Mouse (Mus musculus) neural tube, embryonic 13.5 days (tissue): ENCODE measurements at regions not wholly inside any gene's neighbourhood (a gene's known extent, or its start where the extent isn't known, plus 50 kb on each side); places are given as distances from the start of the nearest gene placed in this dataset.

ENCODE experiments used
- ATAC-seq: fragments of 200-750 bp; cut with Nextera tagmentation; 2 replicates; pipeline ENCODE4 v1.8.0; 2017; ENCODE audit warnings: low read depth, mild to moderate bottlenecking, moderate TSS enrichment, moderate library complexity
- H3K27ac ChIP-seq: fragments of 300-500 bp; sonication (generic); replicated peaks from 2 replicates; pipeline ENCODE4 v1.5.1; 2015; ENCODE audit warnings: moderate library complexity, mild to moderate bottlenecking, inconsistent platforms
- H3K27me3 ChIP-seq: fragments of 300-500 bp; sonication (generic); 2 replicates; pipeline ENCODE4 v1.6.1; 2015; ENCODE audit warnings: mild to moderate bottlenecking, inconsistent platforms
- H3K36me3 ChIP-seq: fragments of 300-500 bp; sonication (generic); 2 replicates; pipeline ENCODE4 v1.6.1; 2015; ENCODE audit warnings: mild to moderate bottlenecking, inconsistent platforms
- H3K4me1 ChIP-seq: fragments of 300-500 bp; sonication (generic); replicated peaks from 2 replicates; pipeline ENCODE4 v1.6.1; 2015; ENCODE audit warnings: inconsistent platforms
- H3K4me2 ChIP-seq: fragments of 300-500 bp; sonication (generic); 2 replicates; pipeline ENCODE4 v1.6.1; 2015; ENCODE audit warnings: inconsistent platforms, mild to moderate bottlenecking, moderate library complexity
- H3K4me3 ChIP-seq: fragments of 300-500 bp; sonication (generic); 2 replicates; pipeline ENCODE4 v1.5.1; 2015; ENCODE audit warnings: mild to moderate bottlenecking, inconsistent platforms
- H3K9ac ChIP-seq: fragments of 300-500 bp; sonication (generic); 2 replicates; pipeline ENCODE4 v1.6.1; 2015; ENCODE audit warnings: moderate library complexity, mild to moderate bottlenecking, inconsistent platforms
- H3K9me3 ChIP-seq: fragments of 300-500 bp; sonication (generic); 2 replicates; pipeline ENCODE4 v1.6.1; 2016; ENCODE audit warnings: inconsistent platforms
- WGBS: fragments of 180-500 bp; shearing (Covaris S2); methylation state at CpG from one replicate; pipeline ENCODE4 v1.1.7; 2015; 5-methylcytosine and 5-hydroxymethylcytosine counted together

DNA sequence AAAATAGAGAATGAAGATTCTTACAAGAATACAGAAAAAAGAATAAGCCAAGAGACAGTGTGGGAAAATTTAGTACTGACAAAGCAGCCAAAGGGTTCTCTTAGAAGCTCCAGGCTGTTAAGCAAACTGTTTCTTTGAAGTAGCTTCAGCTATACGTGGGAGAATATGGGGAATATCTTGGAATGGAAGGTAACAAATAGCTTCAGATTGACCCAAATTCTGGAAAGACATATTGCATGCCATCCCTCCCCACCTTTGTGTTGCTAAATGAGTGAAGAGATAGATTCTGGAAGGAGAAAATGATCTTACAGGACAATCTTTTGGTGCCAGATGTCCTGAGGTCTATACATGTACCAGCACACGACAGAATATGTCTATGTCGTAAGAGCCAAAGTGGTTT lies 591.9 kb upstream of the Cdh6 start:
- Histone ChIP-seq H3K9ac (no peak overlapping the region), H3K4me3 (no peak overlapping the region), H3K27ac (no peak overlapping the region), H3K27me3 (no peaks in the 10 kb centered on the region), H3K9me3 (no peaks in the 10 kb centered on the region), H3K36me3 (no peaks in the 10 kb centered on the region), H3K4me1 (no peaks in the 10 kb centered on the region), H3K4me2 (no peak overlapping the region)
- no peak for ATAC-seq
- 85% methylated on average over 3 of the region's 3 CpGs for WGBS

DNA sequence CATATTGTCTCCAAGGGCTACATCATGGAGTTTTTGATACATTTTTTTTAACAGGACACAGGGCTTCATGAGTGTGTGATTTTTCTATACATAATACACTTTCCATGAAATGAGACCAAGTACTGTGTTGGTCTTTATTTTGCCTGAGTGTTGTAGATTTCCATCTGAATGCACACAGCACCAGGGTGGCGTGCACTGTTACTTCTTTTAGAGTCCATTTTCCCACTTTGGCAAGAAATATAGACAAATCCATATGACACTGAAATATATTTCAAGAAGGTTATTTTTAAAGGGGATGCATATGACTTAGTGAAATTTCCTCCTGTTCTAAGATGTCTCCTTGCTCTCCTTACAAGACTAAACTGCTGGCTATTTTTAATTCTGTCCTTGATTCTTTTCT lies 591.1 kb upstream of the Cdh6 start:
- Histone ChIP-seq H3K9ac (no peak overlapping the region), H3K4me3 (no peak overlapping the region), H3K9me3 (no peaks in the 10 kb centered on the region), H3K27ac (no peak overlapping the region), H3K4me2 (no peak overlapping the region), H3K4me1 (no peaks in the 10 kb centered on the region), H3K27me3 (no peaks in the 10 kb centered on the region), H3K36me3 (no peaks in the 10 kb centered on the region)
- WGBS, result 85% methylated on average over 1 of the region's 1 CpGs
- no peak for ATAC-seq

GRCm38 (mm10) chr15:13746559-13746958 lies 573.1 kb upstream of the Cdh6 start:
- no peak overlapping the region for H3K4me3 ChIP-seq
- H3K27ac ChIP-seq, result no peak overlapping the region
- ATAC-seq, result no peak
- no peak overlapping the region for H3K9ac ChIP-seq
- H3K27me3 ChIP-seq, result no peaks in the 10 kb centered on the region
- no peaks in the 10 kb centered on the region for H3K9me3 ChIP-seq
- 76% methylated on average over 2 of the region's 2 CpGs for WGBS
- H3K4me2 ChIP-seq, result no peak overlapping the region
- H3K4me1 ChIP-seq, result no peaks in the 10 kb centered on the region
- H3K36me3 ChIP-seq, result no peaks in the 10 kb centered on the region

GRCm38 (mm10) chr15:13706276-13706675 lies 532.8 kb upstream of the Cdh6 start:
- Histone ChIP-seq H3K36me3 (no peaks in the 10 kb centered on the region), H3K27ac (no peak overlapping the region), H3K4me2 (no peak overlapping the region), H3K9me3 (no peaks in the 10 kb centered on the region), H3K4me3 (no peak overlapping the region), H3K4me1 (no peaks in the 10 kb centered on the region), H3K27me3 (no peaks in the 10 kb centered on the region), H3K9ac (no peak overlapping the region)
- ATAC-seq, result no peak

- ATAC-seq, result no peak
- H3K4me3 ChIP-seq, result no peak overlapping the region
- H3K27me3 ChIP-seq, result no peaks in the 10 kb centered on the region
- H3K27ac ChIP-seq, result no peak overlapping the region
- H3K36me3 ChIP-seq, result no peaks in the 10 kb centered on the region
- no peaks in the 10 kb centered on the region for H3K4me1 ChIP-seq
- H3K9me3 ChIP-seq, result no peaks in the 10 kb centered on the region
- WGBS, result 92% methylated on average over 4 of the region's 4 CpGs
- H3K9ac ChIP-seq, result no peak overlapping the region
- H3K4me2 ChIP-seq, result no peak overlapping the region
These were observed 531.7 kb upstream of the Cdh6 start for GRCm38 (mm10) chr15:13705187-13705586.

DNA sequence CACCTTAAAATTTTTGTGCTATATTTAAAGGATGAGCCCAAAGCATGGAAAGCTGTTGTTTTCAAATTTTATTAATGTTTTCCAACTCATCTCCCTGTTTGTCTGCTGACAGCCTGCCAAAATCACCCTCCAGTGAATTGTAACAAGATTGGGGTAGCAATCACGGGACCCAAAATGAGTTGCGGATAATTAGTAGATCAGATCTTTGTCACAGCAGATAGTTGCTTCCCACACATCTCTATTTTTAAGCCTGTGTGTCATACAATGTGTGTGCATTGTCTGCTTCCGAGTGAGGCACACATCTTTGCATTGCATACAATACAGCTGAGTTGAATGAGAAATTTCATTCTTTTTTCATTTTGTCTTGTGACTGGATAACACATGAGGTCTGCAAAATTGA lies 494.7 kb upstream of the Cdh6 start:
- Histone ChIP-seq H3K27ac (no peak overlapping the region), H3K9ac (no peak overlapping the region), H3K27me3 (no peaks in the 10 kb centered on the region), H3K9me3 (no peaks in the 10 kb centered on the region), H3K4me2 (no peak overlapping the region), H3K4me1 (no peaks in the 10 kb centered on the region), H3K36me3 (no peaks in the 10 kb centered on the region), H3K4me3 (no peak overlapping the region)
- WGBS, result 76% methylated on average over 3 of the region's 3 CpGs
- no peak for ATAC-seq

DNA sequence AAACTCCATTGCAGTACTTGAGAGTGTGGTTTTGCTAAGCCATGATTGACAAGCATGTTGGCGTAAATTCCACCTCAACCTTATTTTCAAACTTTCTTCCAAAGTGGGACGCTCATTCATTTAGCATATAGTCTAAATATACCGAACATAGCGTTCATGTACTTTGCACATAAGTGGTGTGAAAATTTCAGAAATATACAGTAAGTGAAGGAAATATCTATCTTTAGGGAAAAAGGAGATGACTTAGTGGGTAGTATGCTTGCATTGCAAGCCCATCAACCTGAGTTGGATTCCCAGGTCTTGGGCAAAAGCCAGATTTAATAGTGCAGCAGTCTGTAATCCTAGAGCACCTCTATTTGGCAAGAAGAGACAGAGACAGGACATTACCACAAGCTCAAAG lies 493.8 kb upstream of the Cdh6 start:
- no peak overlapping the region for H3K4me3 ChIP-seq

DNA sequence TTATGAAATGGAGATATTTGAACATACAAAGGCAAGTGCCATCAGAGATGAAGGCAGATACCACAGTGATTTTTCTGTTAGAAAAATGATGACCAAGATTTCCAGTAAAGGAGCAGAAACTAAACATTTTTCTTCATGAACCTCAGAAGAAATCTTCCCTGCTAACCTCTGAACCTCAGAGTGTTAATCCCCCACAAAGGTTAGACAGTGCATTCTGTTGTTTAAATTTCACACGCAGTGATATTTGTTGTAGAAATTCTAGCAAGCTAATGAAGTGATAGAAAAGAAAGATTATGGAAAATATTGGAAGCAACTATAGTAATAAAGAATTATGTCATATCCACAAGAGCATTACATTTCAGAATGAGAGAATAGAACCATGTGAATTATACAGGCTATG lies 488.8 kb upstream of the Cdh6 start:
- Histone ChIP-seq H3K4me2 (no peak overlapping the region), H3K27ac (no peak overlapping the region), H3K9ac (no peak overlapping the region), H3K27me3 (no peaks in the 10 kb centered on the region), H3K9me3 (no peaks in the 10 kb centered on the region), H3K4me1 (no peaks in the 10 kb centered on the region), H3K36me3 (no peaks in the 10 kb centered on the region), H3K4me3 (no peak overlapping the region)
- no peak for ATAC-seq
- WGBS, result 79% methylated on average over 1 of the region's 1 CpGs

More for the DNA sequence above, 493.8 kb upstream of the Cdh6 start:
- no peak overlapping the region for H3K9ac ChIP-seq
- H3K9me3 ChIP-seq, result no peaks in the 10 kb centered on the region
- 96% methylated on average over 4 of the region's 4 CpGs for WGBS
- ATAC-seq, result no peak
- no peak overlapping the region for H3K4me2 ChIP-seq
- no peaks in the 10 kb centered on the region for H3K27me3 ChIP-seq
- H3K36me3 ChIP-seq, result no peaks in the 10 kb centered on the region
- H3K27ac ChIP-seq, result no peak overlapping the region
- no peaks in the 10 kb centered on the region for H3K4me1 ChIP-seq

DNA sequence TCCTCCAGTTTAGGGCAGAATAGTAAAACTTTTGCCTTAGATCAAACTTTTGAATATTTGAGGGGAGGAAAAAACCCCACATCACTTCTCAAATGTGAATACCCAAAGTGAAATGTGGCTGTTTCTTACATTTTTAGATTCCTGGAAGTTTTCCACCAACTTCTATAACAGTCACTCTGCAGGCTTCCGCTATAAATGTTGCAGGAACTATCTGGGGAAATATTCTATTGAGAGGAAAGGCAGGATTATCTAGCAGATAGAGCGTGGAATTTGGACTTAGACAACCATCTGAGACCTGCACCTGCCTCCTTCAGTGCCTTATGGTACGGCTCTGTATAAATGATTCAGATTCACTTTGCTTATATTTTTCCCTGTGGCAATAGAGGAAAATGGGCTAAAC lies 481.6 kb upstream of the Cdh6 start:
- no peak for ATAC-seq
- no peaks in the 10 kb centered on the region for H3K4me1 ChIP-seq
- no peak overlapping the region for H3K9ac ChIP-seq
- no peaks in the 10 kb centered on the region for H3K36me3 ChIP-seq
- no peaks in the 10 kb centered on the region for H3K9me3 ChIP-seq
- WGBS, result 73% methylated on average over 3 of the region's 3 CpGs
- no peak overlapping the region for H3K4me3 ChIP-seq
- no peaks in the 10 kb centered on the region for H3K27me3 ChIP-seq
- H3K4me2 ChIP-seq, result no peak overlapping the region
- H3K27ac ChIP-seq, result no peak overlapping the region

- no peaks in the 10 kb centered on the region for H3K27me3 ChIP-seq
- H3K4me3 ChIP-seq, result no peak overlapping the region
- H3K9me3 ChIP-seq, result no peaks in the 10 kb centered on the region
- H3K27ac ChIP-seq, result no peak overlapping the region
- no peak overlapping the region for H3K4me2 ChIP-seq
- no peaks in the 10 kb centered on the region for H3K4me1 ChIP-seq
- 83% methylated on average over 2 of the region's 2 CpGs for WGBS
- no peak overlapping the region for H3K9ac ChIP-seq
- no peak for ATAC-seq
- no peaks in the 10 kb centered on the region for H3K36me3 ChIP-seq
These were observed 462.0 kb upstream of the Cdh6 start for GRCm38 (mm10) chr15:13635346-13635940.

- Histone ChIP-seq H3K36me3 (no peaks in the 10 kb centered on the region), H3K27me3 (no peaks in the 10 kb centered on the region), H3K9ac (no peak overlapping the region), H3K4me1 (no peaks in the 10 kb centered on the region), H3K9me3 (no peaks in the 10 kb centered on the region), H3K4me2 (no peak overlapping the region), H3K27ac (no peak overlapping the region), H3K4me3 (no peak overlapping the region)
- 81% methylated on average over 1 of the region's 1 CpGs for WGBS
- ATAC-seq, result no peak
These were observed 428.7 kb upstream of the Cdh6 start for GRCm38 (mm10) chr15:13602133-13602532.

- 68% methylated on average over 2 of the region's 2 CpGs for WGBS
- no peak for ATAC-seq
- Histone ChIP-seq H3K27ac (no peak overlapping the region), H3K4me2 (no peak overlapping the region), H3K4me1 (no peaks in the 10 kb centered on the region), H3K36me3 (no peaks in the 10 kb centered on the region), H3K27me3 (no peaks in the 10 kb centered on the region), H3K4me3 (no peak overlapping the region), H3K9ac (no peak overlapping the region), H3K9me3 (no peaks in the 10 kb centered on the region)
These were observed 424.4 kb upstream of the Cdh6 start for GRCm38 (mm10) chr15:13597856-13598255.

- no peaks in the 10 kb centered on the region for H3K27me3 ChIP-seq
- no peak for ATAC-seq
- no peak overlapping the region for H3K4me3 ChIP-seq
- H3K27ac ChIP-seq, result no peak overlapping the region
- peaks cover 4% of the 10 kb centered on the region; the same call in 1 of the 2 replicates for H3K4me1 ChIP-seq
- no peak overlapping the region for H3K9ac ChIP-seq
- H3K36me3 ChIP-seq, result no peaks in the 10 kb centered on the region
- H3K4me2 ChIP-seq, result no peak overlapping the region
- H3K9me3 ChIP-seq, result no peaks in the 10 kb centered on the region
- WGBS, result 80% methylated on average over 5 of the region's 5 CpGs
These were observed 420.3 kb upstream of the Cdh6 start for GRCm38 (mm10) chr15:13593823-13594222.
